Mouse (Mus musculus): ENCODE results near the gene Cyp26a1. TPM values are rescaled to one million over a fixed set of nuclear protein-coding genes. Genes with fewer than 3 reads are reported as not detected.

Gene Cyp26a1
- polyA plus RNA-seq, 1 experiment from 2014 or later = 0.20 TPM

DNA sequence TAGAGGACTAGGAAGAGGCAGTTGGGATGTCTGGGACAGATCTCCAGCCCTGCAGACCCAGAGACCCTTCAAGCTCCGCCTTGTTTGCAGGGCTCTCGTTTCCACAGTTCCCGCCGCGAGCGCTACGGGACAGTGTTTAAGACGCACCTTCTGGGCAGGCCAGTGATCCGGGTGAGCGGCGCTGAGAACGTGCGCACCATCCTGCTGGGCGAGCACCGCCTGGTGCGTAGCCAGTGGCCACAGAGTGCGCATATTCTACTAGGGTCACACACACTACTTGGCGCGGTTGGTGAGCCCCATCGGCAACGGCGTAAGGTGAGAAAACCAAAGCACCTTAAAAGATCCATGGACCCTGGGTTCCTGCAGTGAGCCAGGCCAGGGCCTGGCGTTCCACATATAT is 11.3 kb upstream of the Cyp26a1 start:
- H3K4me1 ChIP-seq (replicated peaks) = 0 out of 2 replicates have a peak, but pooled peaks cover 3% of the 10 kb centered on the region
- no peak overlapping the region for H3K9ac ChIP-seq
- peaks cover 14% of the 10 kb centered on the region; the same call in 1 of the 2 replicates for H3K36me3 ChIP-seq (replicated peaks)
- no peak for ATAC-seq (ENCODE audit: insufficient read depth)
- H3K27me3 ChIP-seq = peaks cover 59% of the 10 kb centered on the region
- H3K4me2 ChIP-seq = no peak overlapping the region
- 56% methylated on average over 23 of the region's 23 CpGs for WGBS (ENCODE audit: insufficient replicate concordance)
- H3K9me3 ChIP-seq (replicated peaks) = no peaks in the 10 kb centered on the region
- no peak overlapping the region for H3K4me3 ChIP-seq (replicated peaks)
- H3K27ac ChIP-seq (replicated peaks) = no peak overlapping the region

DNA sequence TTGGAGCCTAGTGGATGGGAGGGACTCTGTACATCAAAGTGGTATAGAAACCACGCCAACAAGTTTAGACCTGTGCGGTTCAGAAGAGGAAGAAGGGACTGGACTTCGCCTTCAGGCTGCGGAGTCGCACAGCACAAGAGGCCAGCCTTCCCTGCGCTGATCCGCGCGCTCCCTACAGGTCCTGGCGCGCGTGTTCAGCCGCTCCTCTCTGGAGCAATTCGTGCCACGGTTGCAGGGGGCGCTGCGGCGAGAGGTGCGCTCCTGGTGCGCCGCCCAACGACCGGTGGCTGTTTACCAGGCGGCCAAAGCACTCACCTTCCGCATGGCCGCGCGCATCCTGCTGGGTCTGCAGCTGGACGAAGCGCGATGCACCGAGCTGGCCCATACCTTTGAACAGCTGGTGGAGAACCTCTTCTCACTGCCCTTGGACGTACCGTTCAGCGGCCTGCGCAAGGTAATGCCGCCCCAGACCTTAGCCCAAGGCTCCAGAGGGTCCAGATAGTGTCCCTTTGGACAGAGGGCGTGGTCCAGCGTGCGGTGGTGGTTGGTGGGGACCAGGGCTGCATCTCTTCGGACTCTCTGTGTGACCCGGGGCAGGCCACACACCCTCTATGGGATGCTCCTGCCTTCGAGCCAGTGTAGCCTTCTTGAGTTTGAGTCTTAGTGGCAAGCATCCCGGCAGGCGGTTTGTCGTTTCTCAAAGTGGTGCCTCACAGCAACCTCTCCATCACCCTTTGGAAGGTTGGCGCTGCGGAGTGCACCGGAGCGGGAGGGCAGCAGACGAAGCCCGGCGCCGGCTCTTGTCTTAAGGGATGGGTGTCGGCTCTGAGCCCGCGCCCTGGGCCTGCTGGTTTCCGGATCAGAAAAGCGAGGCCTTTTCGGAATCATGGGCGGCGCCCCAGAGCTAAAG is 10.4 kb upstream of the Cyp26a1 start:
- H3K27ac ChIP-seq (replicated peaks) = no peak overlapping the region
- WGBS (ENCODE audit: insufficient replicate concordance) = 24% methylated on average over 62 of the region's 62 CpGs
- peaks cover 11% of the 10 kb centered on the region; the same call in 1 of the 2 replicates for H3K36me3 ChIP-seq (replicated peaks)
- no peak for ATAC-seq (ENCODE audit: insufficient read depth)
- H3K27me3 ChIP-seq = peaks cover 68% of the 10 kb centered on the region
- 0 out of 2 replicates have a peak, but pooled peaks cover 3% of the 10 kb centered on the region for H3K4me1 ChIP-seq (replicated peaks)
- no peaks in the 10 kb centered on the region for H3K9me3 ChIP-seq (replicated peaks)
- H3K9ac ChIP-seq = no peak overlapping the region
- no peak overlapping the region for H3K4me3 ChIP-seq (replicated peaks)
- H3K4me2 ChIP-seq = no peak overlapping the region

DNA sequence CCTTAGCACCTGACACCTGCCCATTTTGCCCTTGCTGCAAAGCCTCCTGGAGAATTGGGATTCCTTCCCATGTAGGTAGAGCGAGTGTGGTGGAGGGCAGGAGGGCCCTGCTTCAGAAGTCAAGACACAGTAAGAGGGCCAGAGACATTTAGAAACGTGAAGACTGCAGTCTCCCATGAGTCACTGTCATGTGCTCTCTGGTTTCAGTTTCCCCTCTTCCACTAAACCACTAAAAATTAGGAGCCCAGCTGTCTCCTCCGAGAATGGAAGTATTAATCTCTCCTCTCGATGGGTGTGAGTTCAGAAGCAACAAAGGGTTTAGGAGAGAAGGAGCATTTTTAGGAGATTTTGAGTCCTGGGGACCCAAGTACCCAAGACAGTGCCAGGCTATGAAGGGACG is 8.1 kb upstream of the Cyp26a1 start:
- Histone ChIP-seq H3K9me3 (replicated peaks) (no peaks in the 10 kb centered on the region), H3K9ac (no peak overlapping the region), H3K4me2 (no peak overlapping the region), H3K4me3 (replicated peaks) (no peak overlapping the region), H3K36me3 (replicated peaks) (peaks cover 8% of the 10 kb centered on the region; the same call in 1 of the 2 replicates), H3K27ac (replicated peaks) (no peak overlapping the region), H3K27me3 (peaks cover 90% of the 10 kb centered on the region), H3K4me1 (replicated peaks) (0 out of 2 replicates have a peak, but pooled peaks cover 12% of the 10 kb centered on the region)
- ATAC-seq (ENCODE audit: insufficient read depth) = no peak
- 49% methylated on average over 5 of the region's 5 CpGs for WGBS (ENCODE audit: insufficient replicate concordance)

DNA sequence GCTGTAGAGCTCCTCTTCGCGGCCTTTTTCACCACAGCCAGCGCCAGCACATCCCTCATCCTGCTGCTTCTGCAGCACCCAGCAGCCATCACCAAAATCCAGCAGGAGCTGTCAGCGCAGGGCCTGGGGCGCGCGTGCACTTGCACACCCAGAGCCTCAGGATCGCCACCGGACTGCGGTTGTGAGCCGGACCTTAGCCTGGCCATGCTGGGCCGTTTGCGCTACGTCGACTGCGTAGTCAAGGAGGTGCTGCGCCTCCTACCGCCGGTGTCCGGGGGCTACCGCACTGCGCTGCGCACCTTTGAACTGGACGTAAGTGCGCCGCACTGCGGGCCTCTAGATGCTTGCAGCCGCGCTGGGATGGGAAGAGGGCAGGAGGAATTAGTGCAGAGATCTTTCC is 6.9 kb upstream of the Cyp26a1 start:
- Histone ChIP-seq H3K4me1 (replicated peaks) (0 out of 2 replicates have a peak, but pooled peaks cover 12% of the 10 kb centered on the region), H3K27me3 (peaks cover 95% of the 10 kb centered on the region)

DNA sequence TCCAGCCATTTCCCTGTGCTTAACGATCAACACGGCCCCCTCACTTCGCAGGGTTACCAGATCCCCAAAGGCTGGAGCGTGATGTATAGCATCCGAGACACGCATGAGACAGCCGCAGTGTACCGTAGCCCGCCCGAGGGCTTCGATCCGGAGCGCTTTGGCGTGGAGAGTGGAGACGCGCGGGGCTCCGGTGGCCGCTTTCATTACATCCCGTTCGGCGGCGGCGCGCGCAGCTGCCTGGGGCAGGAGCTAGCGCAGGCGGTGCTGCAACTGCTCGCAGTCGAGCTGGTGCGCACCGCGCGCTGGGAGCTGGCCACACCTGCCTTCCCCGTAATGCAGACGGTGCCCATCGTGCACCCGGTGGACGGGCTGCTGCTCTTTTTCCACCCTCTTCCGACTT is 4.7 kb upstream of the Cyp26a1 start:
- Histone ChIP-seq H3K9ac (no peak overlapping the region), H3K27ac (replicated peaks) (no peak overlapping the region), H3K4me2 (peak overlapping the region; percentile 54), H3K4me1 (replicated peaks) (peaks cover 28% of the 10 kb centered on the region), H3K27me3 (peaks cover 95% of the 10 kb centered on the region), H3K4me3 (replicated peaks) (peak overlapping the region; percentile 21), H3K36me3 (replicated peaks) (no peaks in the 10 kb centered on the region), H3K9me3 (replicated peaks) (no peaks in the 10 kb centered on the region)
- ATAC-seq (ENCODE audit: insufficient read depth) = no peak
- 1% methylated on average over 40 of the region's 40 CpGs for WGBS (ENCODE audit: insufficient replicate concordance)

More for the DNA sequence above, 6.9 kb upstream of the Cyp26a1 start:
- no peak; the same call in 1 of the 2 replicates for ATAC-seq (ENCODE audit: insufficient read depth)
- Histone ChIP-seq H3K36me3 (replicated peaks) (peaks cover under 1% of the 10 kb centered on the region; the same call in 1 of the 2 replicates), H3K27ac (replicated peaks) (no peak overlapping the region), H3K9me3 (replicated peaks) (no peaks in the 10 kb centered on the region), H3K4me2 (no peak overlapping the region), H3K9ac (no peak overlapping the region), H3K4me3 (replicated peaks) (no peak overlapping the region)
- 19% methylated on average over 29 of the region's 29 CpGs for WGBS (ENCODE audit: insufficient replicate concordance)

DNA sequence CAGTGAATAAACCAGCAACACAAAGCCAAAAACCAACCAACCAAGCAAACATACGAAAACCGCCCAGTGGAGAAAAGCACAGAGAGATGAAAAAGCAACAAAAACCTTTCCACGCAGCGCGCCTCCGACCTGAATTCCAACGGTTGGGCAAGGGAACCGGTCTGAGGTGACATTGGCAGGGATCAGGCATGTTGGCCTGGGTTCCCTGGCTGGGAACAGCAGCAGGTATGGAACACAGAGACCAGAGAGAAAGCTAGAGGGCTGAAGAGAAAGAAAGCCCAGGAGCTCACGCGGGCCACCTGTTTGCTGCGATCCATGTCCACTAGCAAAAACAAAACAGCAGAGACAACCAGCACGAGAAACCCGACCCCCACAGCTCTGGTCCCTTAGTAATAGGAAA is 2.5 kb upstream of the Cyp26a1 start:
- Histone ChIP-seq H3K36me3 (replicated peaks) (no peaks in the 10 kb centered on the region), H3K4me3 (replicated peaks) (no peak overlapping the region), H3K27me3 (peaks cover 100% of the 10 kb centered on the region), H3K9ac (no peak overlapping the region), H3K9me3 (replicated peaks) (no peaks in the 10 kb centered on the region), H3K4me2 (no peak overlapping the region), H3K27ac (replicated peaks) (no peak overlapping the region), H3K4me1 (replicated peaks) (peaks cover 37% of the 10 kb centered on the region)
- 48% methylated on average over 13 of the region's 13 CpGs for WGBS (ENCODE audit: insufficient replicate concordance)
- ATAC-seq (ENCODE audit: insufficient read depth) = no peak

DNA sequence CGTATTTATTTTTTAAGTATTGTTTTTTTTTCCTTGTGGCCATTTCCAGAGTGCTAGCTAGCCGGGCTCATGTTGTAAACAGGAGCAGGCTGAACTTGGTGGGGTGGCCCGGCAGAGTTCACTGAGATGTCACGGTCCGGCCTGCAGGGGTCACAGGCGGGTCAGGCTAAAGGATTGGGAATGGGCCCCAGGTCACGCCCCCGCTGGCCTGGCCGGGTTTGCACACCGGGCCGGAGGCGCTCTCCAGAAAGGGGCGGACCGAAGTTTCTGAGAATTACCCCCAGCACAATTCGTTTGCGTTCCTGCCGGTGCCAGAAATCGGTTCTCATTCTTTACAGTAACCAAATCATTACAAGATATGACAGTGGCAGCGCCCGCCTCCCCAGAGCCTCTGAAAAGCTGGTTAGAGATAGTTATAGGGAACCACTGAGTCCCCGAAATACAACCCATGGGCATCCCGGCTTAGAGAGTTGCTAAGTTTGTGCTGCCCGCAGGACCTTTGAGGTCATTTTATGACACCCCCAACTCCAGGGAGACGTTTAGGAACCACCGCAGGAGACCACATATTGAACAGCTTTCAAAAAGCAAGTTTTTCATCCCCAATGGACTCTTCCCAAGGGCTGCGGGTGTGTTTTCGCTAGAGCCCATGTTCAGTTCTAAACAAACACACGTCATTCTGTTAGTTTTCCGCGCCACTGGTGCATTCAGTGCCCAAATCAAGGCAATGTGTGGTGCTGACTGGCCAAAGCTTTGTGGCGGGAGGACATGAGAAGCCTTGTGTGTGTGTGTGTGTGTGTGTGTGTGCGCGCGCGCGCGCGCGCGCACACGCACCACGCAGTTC is 1.6 kb upstream of the Cyp26a1 start:
- H3K27ac ChIP-seq (replicated peaks) = no peak overlapping the region
- peaks cover 34% of the 10 kb centered on the region for H3K4me1 ChIP-seq (replicated peaks)
- H3K4me3 ChIP-seq (replicated peaks) = 0 out of 2 replicates have a peak overlapping the region, but pooled peaks have one; percentile 20
- H3K9ac ChIP-seq = no peak overlapping the region
- WGBS (ENCODE audit: insufficient replicate concordance) = 5% methylated on average over 42 of the region's 42 CpGs
- H3K27me3 ChIP-seq = peaks cover 100% of the 10 kb centered on the region
- no peak for ATAC-seq (ENCODE audit: insufficient read depth)
- H3K4me2 ChIP-seq = peak overlapping the region; percentile 58
- H3K9me3 ChIP-seq (replicated peaks) = no peaks in the 10 kb centered on the region
- no peaks in the 10 kb centered on the region for H3K36me3 ChIP-seq (replicated peaks)

DNA sequence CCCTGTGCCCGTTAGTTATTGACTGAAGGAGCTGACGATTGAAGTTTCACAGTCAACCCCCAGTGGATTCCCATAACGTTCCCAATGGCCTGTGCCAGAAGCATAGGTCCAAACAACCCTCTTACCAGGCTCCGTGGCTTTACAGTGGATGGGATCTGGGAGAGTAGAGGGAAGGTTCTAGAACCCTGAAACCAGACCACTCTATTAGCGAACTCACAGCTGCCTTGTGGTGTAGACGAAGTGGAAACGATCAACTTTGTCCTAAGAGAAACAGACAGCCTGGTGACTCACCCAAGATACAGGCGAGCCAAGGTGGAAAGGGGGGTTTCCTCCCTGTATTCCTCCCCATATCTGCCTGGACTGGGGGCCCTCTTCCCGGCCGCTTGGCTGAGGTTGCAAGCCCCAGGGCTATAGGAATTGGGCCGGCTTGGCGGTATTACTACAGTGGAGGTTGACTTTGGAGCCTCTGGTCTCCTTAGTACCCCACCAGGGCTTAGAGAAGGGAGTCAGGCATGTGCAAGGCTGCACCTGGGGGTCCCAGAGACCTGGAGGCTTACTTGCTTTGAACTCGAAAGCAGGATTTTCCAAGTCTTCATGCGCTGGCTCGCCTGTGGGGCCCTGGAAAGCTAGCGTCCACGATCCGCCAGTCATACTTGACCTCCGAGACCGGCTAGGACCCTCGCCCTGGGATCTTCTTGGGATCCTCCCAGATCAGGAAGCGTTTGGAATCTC is 829 bp upstream of the Cyp26a1 start:
- Histone ChIP-seq H3K4me3 (replicated peaks) (peak overlapping the region; percentile 28), H3K36me3 (replicated peaks) (no peaks in the 10 kb centered on the region), H3K27ac (replicated peaks) (no peak overlapping the region), H3K27me3 (peaks cover 99% of the 10 kb centered on the region), H3K9ac (no peak overlapping the region), H3K9me3 (replicated peaks) (no peaks in the 10 kb centered on the region), H3K4me1 (replicated peaks) (peaks cover 34% of the 10 kb centered on the region), H3K4me2 (peak overlapping the region; percentile 58)
- 3% methylated on average over 22 of the region's 22 CpGs for WGBS (ENCODE audit: insufficient replicate concordance)
- ATAC-seq (ENCODE audit: insufficient read depth) = no peak

DNA sequence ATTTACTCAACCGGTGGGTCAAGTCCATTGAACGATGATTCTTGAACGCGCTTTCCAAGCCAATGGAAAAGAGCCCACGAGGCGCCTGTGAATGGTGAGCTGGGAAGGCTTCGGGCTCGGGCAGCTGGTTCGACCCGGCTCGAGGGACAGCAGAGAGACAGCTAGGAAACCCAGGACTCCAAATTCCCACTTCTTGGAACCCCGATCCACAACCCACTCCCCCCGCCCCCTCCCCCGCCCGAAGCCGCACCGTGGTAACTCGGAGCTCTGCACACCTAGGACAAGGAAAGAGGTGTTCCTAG is 312 bp upstream of the Cyp26a1 start:
- Histone ChIP-seq H3K27me3 (peaks cover 99% of the 10 kb centered on the region), H3K4me2 (peak overlapping the region; percentile 58), H3K9ac (no peak overlapping the region), H3K4me1 (replicated peaks) (peaks cover 33% of the 10 kb centered on the region), H3K27ac (replicated peaks) (no peak overlapping the region), H3K36me3 (replicated peaks) (no peaks in the 10 kb centered on the region), H3K9me3 (replicated peaks) (no peaks in the 10 kb centered on the region), H3K4me3 (replicated peaks) (peak overlapping the region; percentile 28)
- ATAC-seq (ENCODE audit: insufficient read depth) = no peak
- 1% methylated on average over 18 of the region's 18 CpGs for WGBS (ENCODE audit: insufficient replicate concordance)

DNA sequence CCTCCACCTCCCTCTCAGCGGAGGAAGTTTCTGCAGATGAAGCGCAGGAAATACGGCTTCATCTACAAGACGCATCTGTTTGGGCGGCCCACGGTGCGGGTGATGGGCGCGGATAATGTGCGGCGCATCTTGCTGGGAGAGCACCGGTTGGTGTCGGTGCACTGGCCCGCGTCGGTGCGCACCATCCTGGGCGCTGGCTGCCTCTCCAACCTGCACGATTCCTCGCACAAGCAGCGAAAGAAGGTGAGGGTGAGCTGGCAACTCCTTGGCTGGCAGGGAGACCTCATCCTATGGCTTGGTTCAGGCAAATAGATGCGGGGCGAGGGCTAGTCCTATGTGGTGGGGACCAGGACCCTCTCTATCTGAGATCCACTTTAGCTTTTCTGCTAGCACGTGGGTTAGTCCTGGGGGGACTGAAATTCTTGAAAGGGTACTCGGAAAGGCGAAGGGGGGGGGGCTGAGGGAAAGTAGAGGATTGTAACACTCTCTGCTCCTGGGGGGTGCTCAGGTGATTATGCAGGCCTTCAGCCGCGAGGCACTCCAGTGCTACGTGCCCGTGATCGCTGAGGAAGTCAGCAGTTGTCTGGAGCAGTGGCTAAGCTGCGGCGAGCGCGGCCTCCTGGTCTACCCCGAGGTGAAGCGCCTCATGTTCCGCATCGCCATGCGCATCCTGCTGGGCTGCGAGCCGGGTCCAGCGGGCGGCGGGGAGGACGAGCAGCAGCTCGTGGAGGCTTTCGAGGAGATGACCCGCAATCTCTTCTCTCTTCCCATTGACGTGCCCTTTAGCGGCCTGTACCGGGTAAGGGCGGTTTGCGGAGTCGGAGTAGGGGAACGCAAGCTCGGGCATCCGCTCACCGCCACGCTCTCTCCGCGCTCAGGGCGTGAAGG is 919 bp downstream of the Cyp26a1 start:
- 1% methylated on average over 63 of the region's 63 CpGs for whole genome bisulfite sequencing (ENCODE audit: insufficient replicate concordance)
- Histone ChIP-seq H3K4me3 (replicated peaks) (peak overlapping the region; percentile 28; the same call in 1 of the 2 replicates), H3K9ac (no peak overlapping the region), H3K27ac (replicated peaks) (no peak overlapping the region), H3K36me3 (replicated peaks) (no peaks in the 10 kb centered on the region), H3K27me3 (peaks cover 99% of the 10 kb centered on the region), H3K4me1 (replicated peaks) (peaks cover 30% of the 10 kb centered on the region), H3K9me3 (replicated peaks) (no peaks in the 10 kb centered on the region), H3K4me2 (peak overlapping the region; percentile 58)
- ATAC-seq (ENCODE audit: insufficient read depth) = no peak
